Mouse (Mus musculus) kidney, adult 2 months (tissue): ENCODE data around the gene Scn1b.

Experiments used
- CTCF ChIP-seq: fragments of 200-500 bp; conservative IDR thresholded peaks from 2 replicates; pipeline ENCODE4 v1.5.1; 2011; ENCODE audit warnings: low read depth, mild to moderate bottlenecking, control low read depth, low read length, moderate library complexity, mixed read lengths; ENCODE audit not compliant: insufficient read depth, insufficient read length
- POLR2A ChIP-seq: fragments of 200-500 bp; IDR thresholded peaks from one replicate; pipeline ENCODE4 v1.6.1; 2011; ENCODE audit warnings: low read depth, low read length, control low read depth

- no peak for TF ChIP-seq CTCF
- no peak for TF ChIP-seq POLR2A
These were observed 15.9 kb downstream of the Scn1b start for GRCm38 (mm10) chr7:31110861-31111385.
